In genomic region chr12:78682279-78682678, GRCm38 (mm10) we compare ENCODE assay signal across 30 mouse cellular contexts. TPM values are rescaled to one million over a fixed set of nuclear protein-coding genes. Genes with fewer than 3 reads are reported as not detected.
DNase-seq lines count a peak whose midpoint lies in the region; ATAC-seq lines count a peak whose summit lies in the region.
"Had no signal": no experiment of that assay in that cellular context is flagged by ENCODE, and none has a peak within 500 bp of the region (broad histone marks: within the 10 kb centered on the region; RNA-seq: fewer than 3 reads in every experiment).

No protein-coding gene starts in this region.

- H3K4me3 ChIP-seq in lung, embryonic 16.5 days (ENCODE audit: low read length) = no peak overlapping the region
- H3K4me3 ChIP-seq: embryonic facial prominence, embryonic 10.5 days; embryonic facial prominence, embryonic 13.5 days; erythroblast, embryonic 14.5 days; forebrain, embryonic 12.5 days; forebrain, embryonic 15.5 days; hindbrain, embryonic 12.5 days; hindbrain, embryonic 15.5 days had no signal

- peaks cover 8% of the 10 kb centered on the region for H3K4me1 ChIP-seq in lung, embryonic 16.5 days (replicated peaks; ENCODE audit: control insufficient read depth, insufficient read depth, low read length)
- H3K4me1 ChIP-seq: embryonic facial prominence, embryonic 10.5 days; embryonic facial prominence, embryonic 13.5 days; forebrain, embryonic 15.5 days; hindbrain, embryonic 12.5 days; hindbrain, embryonic 15.5 days had no signal

- 42% methylated on average over 4 of the region's 4 CpGs for WGBS in lung, embryonic 16.5 days

- peak; percentile 61; the same call in 1 of the 2 replicates for ATAC-seq in lung, embryonic 16.5 days (ENCODE audit: low read depth)
- peak; percentile 73 for ATAC-seq in CD4-positive, CD25-positive, alpha-beta regulatory T cell, adult 4 months
- ATAC-seq in granulocyte monocyte progenitor cell, adult 5-6 weeks (replicated peaks; ENCODE audit: poor library complexity, severe bottlenecking) = no peak
- ATAC-seq: forebrain, embryonic 15.5 days had no signal

- no peaks in the 10 kb centered on the region for H3K27me3 ChIP-seq in lung, embryonic 16.5 days (ENCODE audit: control insufficient read depth, insufficient read depth, low read depth, low read length)
- H3K27me3 ChIP-seq: embryonic facial prominence, embryonic 13.5 days; forebrain, embryonic 12.5 days; forebrain, embryonic 15.5 days; hindbrain, embryonic 12.5 days; hindbrain, embryonic 15.5 days had no signal

- H3K4me2 ChIP-seq in lung, embryonic 16.5 days (ENCODE audit: low read depth, low read length) = no peak overlapping the region
- H3K4me2 ChIP-seq: embryonic facial prominence, embryonic 13.5 days; forebrain, embryonic 12.5 days; forebrain, embryonic 15.5 days; heart, embryonic 11.5 days; hindbrain, embryonic 12.5 days; hindbrain, embryonic 15.5 days had no signal

- H3K27ac ChIP-seq in lung, embryonic 16.5 days (ENCODE audit: low read length) = no peak overlapping the region; the same call in 1 of the 2 replicates
- H3K27ac ChIP-seq: embryonic facial prominence, embryonic 10.5 days; embryonic facial prominence, embryonic 13.5 days; forebrain, embryonic 12.5 days; forebrain, embryonic 15.5 days; hindbrain, embryonic 12.5 days; hindbrain, embryonic 15.5 days had no signal

- no peaks in the 10 kb centered on the region for H3K9me3 ChIP-seq in lung, embryonic 16.5 days (ENCODE audit: control insufficient read depth, low read length)
- H3K9me3 ChIP-seq: embryonic facial prominence, embryonic 10.5 days; embryonic facial prominence, embryonic 13.5 days; forebrain, embryonic 12.5 days; forebrain, embryonic 15.5 days; hindbrain, embryonic 12.5 days; hindbrain, embryonic 15.5 days had no signal

- H3K9ac ChIP-seq in lung, embryonic 16.5 days (ENCODE audit: low read length) = no peak overlapping the region
- H3K9ac ChIP-seq: embryonic facial prominence, embryonic 13.5 days; forebrain, embryonic 12.5 days; forebrain, embryonic 15.5 days; hindbrain, embryonic 12.5 days; hindbrain, embryonic 15.5 days had no signal

- no peak for DNase-seq in lung, postnatal 25 days (ENCODE audit: low spot score)
- peak; percentile 32 for DNase-seq in 416B (ENCODE audit: low read depth)
- peak; percentile 43 for DNase-seq in induced T-regulatory cell, adult 2 months (ENCODE audit: low read depth)
- DNase-seq in heart, adult 11 months = no peak
- DNase-seq: adrenal gland, adult 8-10 months; adrenal gland, postnatal 25 days; cerebellum, adult 11-12 months; cerebellum, adult 8-10 months; cerebellum, postnatal 10 days; cerebellum, postnatal 36 days; embryo, embryonic 11 days; gastrocnemius, postnatal 25 days had no signal

- H3K36me3 ChIP-seq in lung, embryonic 16.5 days (ENCODE audit: control insufficient read depth, insufficient read depth, low read length) = no peaks in the 10 kb centered on the region
- H3K36me3 ChIP-seq: embryonic facial prominence, embryonic 10.5 days; embryonic facial prominence, embryonic 13.5 days; forebrain, embryonic 12.5 days; forebrain, embryonic 15.5 days; hindbrain, embryonic 12.5 days; hindbrain, embryonic 15.5 days had no signal

RNA-seq across cellular contexts. Expression of gene Fam71d, which starts 9.1 kb away (rescaled TPM):
- not detected in 2 replicates for polyA plus RNA-seq in lung, embryonic 16.5 days (2015; fragmentation: Nextera tagmentation; extraction: Ambion mirVana)
- polyA plus RNA-seq in CD4-positive, CD25-positive, alpha-beta regulatory T cell, adult 4 months (2017; shearing (Covaris generic)) = under 1 TPM in 1 of 2 experiments, not detected in 1; 0.46 TPM
- total RNA-seq in granulocyte monocyte progenitor cell, adult 5-6 weeks (2014; fragmentation: Nextera tagmentation) = not detected in 2 replicates
- total RNA-seq in granulocyte monocyte progenitor cell, adult 5-6 weeks (2017) = not detected in 2 replicates
- total RNA-seq: gastrocnemius, adult 8-10 months; gastrocnemius, postnatal 25 days; heart, adult 8-10 months; heart, postnatal 25 days; hematopoietic stem cell, adult 5-6 weeks; MEL had no signal
- polyA plus RNA-seq: C2C12; embryonic facial prominence, embryonic 10.5 days; embryonic facial prominence, embryonic 13.5 days; erythroblast, embryonic 14.5 days; heart, embryonic 11.5 days; heart, embryonic 14.5 days had no signal

Comparison
In these comparisons a context has a peak if more than half of its experiments do, and no peak if none do; other contexts are left out.
1. DNase-seq: peak in 416B (single experiment) and induced T-regulatory cell, adult 2 months (single experiment); none in lung, postnatal 25 days (single experiment) and heart, adult 11 months (single experiment).